Comparison of ENCODE assay signal across 23 mouse cellular contexts in genomic region chr17:83069246-83069645, GRCm38 (mm10).
DNase-seq lines count a peak whose midpoint lies in the region; ATAC-seq and TF ChIP-seq lines count a peak whose summit lies in the region.
"Had no signal": no experiment of that assay in that cellular context is flagged by ENCODE, and none has a peak within 500 bp of the region (broad histone marks: within the 10 kb centered on the region; RNA-seq: fewer than 3 reads in every experiment).

No protein-coding gene starts in this region.

- H3K9ac ChIP-seq in lung, postnatal 0 days (replicated peaks; ENCODE audit: low read depth): no peak overlapping the region
- no peak overlapping the region for H3K9ac ChIP-seq in heart, embryonic 16.5 days (ENCODE audit: low read length)
- H3K9ac ChIP-seq: hindbrain, embryonic 12.5 days; lung, embryonic 15.5 days; midbrain, embryonic 12.5 days had no signal

- H3K9me3 ChIP-seq in lung, postnatal 0 days (ENCODE audit: low read length): no peaks in the 10 kb centered on the region
- H3K9me3 ChIP-seq in heart, embryonic 16.5 days (replicated peaks; ENCODE audit: control insufficient read depth, low read length): no peaks in the 10 kb centered on the region
- H3K9me3 ChIP-seq: hindbrain, embryonic 12.5 days; limb, embryonic 10.5 days; lung, embryonic 15.5 days; midbrain, embryonic 12.5 days had no signal

- WGBS in lung, postnatal 0 days: 54% methylated on average over 4 of the region's 4 CpGs
- 20% methylated on average over 4 of the region's 4 CpGs for WGBS in heart, embryonic 16.5 days

- H3K4me2 ChIP-seq in lung, postnatal 0 days (replicated peaks; ENCODE audit: low read depth, low read length): no peak overlapping the region
- peak overlapping the region; percentile 9; the same call in 1 of the 2 replicates for H3K4me2 ChIP-seq in heart, embryonic 16.5 days (ENCODE audit: low read depth, low read length)
- H3K4me2 ChIP-seq: hindbrain, embryonic 12.5 days; liver, embryonic 11.5 days; lung, embryonic 15.5 days; midbrain, embryonic 12.5 days had no signal

- H3K27ac ChIP-seq in lung, postnatal 0 days (ENCODE audit: low read length): no peak overlapping the region
- peak overlapping the region; percentile 47 for H3K27ac ChIP-seq in heart, embryonic 16.5 days (ENCODE audit: low read length)
- H3K27ac ChIP-seq: hindbrain, embryonic 12.5 days; limb, embryonic 10.5 days; midbrain, embryonic 12.5 days had no signal

- no peak overlapping the region for H3K4me3 ChIP-seq in lung, postnatal 0 days (ENCODE audit: low read depth, low read length)
- no peak overlapping the region for H3K4me3 ChIP-seq in heart, embryonic 16.5 days (ENCODE audit: low read length)
- H3K4me3 ChIP-seq: erythroblast, embryonic 14.5 days; hindbrain, embryonic 12.5 days; limb, embryonic 10.5 days; lung, embryonic 15.5 days; midbrain, embryonic 12.5 days had no signal

- no peak for TF ChIP-seq CTCF in lung, postnatal 0 days (IDR thresholded peaks at IDR 0.05)

- H3K36me3 ChIP-seq in lung, postnatal 0 days (ENCODE audit: insufficient read depth, low read length): no peaks in the 10 kb centered on the region
- no peaks in the 10 kb centered on the region for H3K36me3 ChIP-seq in heart, embryonic 16.5 days (ENCODE audit: control insufficient read depth, insufficient read depth)
- H3K36me3 ChIP-seq: G1E; hindbrain, embryonic 12.5 days; limb, embryonic 10.5 days; lung, embryonic 15.5 days; midbrain, embryonic 12.5 days had no signal

- H3K4me1 ChIP-seq in lung, postnatal 0 days (ENCODE audit: insufficient read depth, low read depth, low read length): no peaks in the 10 kb centered on the region
- H3K4me1 ChIP-seq in heart, embryonic 16.5 days (ENCODE audit: control insufficient read depth, insufficient read depth, low read length): peaks cover 37% of the 10 kb centered on the region
- H3K4me1 ChIP-seq: hindbrain, embryonic 12.5 days; midbrain, embryonic 12.5 days had no signal

- no peaks in the 10 kb centered on the region for H3K27me3 ChIP-seq in lung, postnatal 0 days (replicated peaks; ENCODE audit: insufficient read depth, low read length)
- H3K27me3 ChIP-seq in heart, embryonic 16.5 days (ENCODE audit: control insufficient read depth, insufficient read depth, low read length): no peaks in the 10 kb centered on the region
- H3K27me3 ChIP-seq: lung, embryonic 15.5 days had no signal

- DNase-seq in adrenal gland, adult 2 months: peak; percentile 28
- DNase-seq in adrenal gland, postnatal 4 days (ENCODE audit: low spot score in 2 of 2): no peak
- DNase-seq in lung, postnatal 14 days: peak; percentile 27
- no peak for DNase-seq in lung, postnatal 0 days (ENCODE audit: low spot score)
- no peak for DNase-seq in urinary bladder, adult 18-20 months (ENCODE audit: low spot score in 2 of 2)
- DNase-seq in natural killer cell, adult 2 months (ENCODE audit: low spot score in 2 of 2): no peak
- DNase-seq: cerebellum, adult 11-12 months; cerebellum, postnatal 25 days; kidney, adult 9 months; layer of hippocampus, postnatal 36 days; right cerebral cortex, postnatal 25 days had no signal

- ATAC-seq in lung, postnatal 0 days: no peak
- ATAC-seq in heart, embryonic 16.5 days (replicated peaks; ENCODE audit: extremely low read depth, insufficient read depth, low FRiP score): peak; percentile 72
- ATAC-seq in erythroid progenitor cell, adult 5-6 weeks (replicated peaks; ENCODE audit: low FRiP score, poor library complexity, severe bottlenecking): no peak
- ATAC-seq: CD4-positive, CD25-positive, alpha-beta regulatory T cell, adult 4 months; forebrain, embryonic 16.5 days; inflammation-experienced regulatory T-cells, adult 6 months had no signal

- no peak for TF ChIP-seq EP300 in lung, postnatal 0 days (IDR thresholded peaks at IDR 0.05)

Comparison
In these comparisons a context has a peak if more than half of its experiments do, and no peak if none do; other contexts are left out.
1. DNase-seq: peak in adrenal gland, adult 2 months (single experiment) and lung, postnatal 14 days (single experiment); none in adrenal gland, postnatal 4 days (0 of 2), lung, postnatal 0 days (single experiment), urinary bladder, adult 18-20 months (0 of 2) and natural killer cell, adult 2 months (0 of 2).